Mouse (Mus musculus) testis, adult 2 months (tissue): ENCODE data around the gene BC051142.
"Not testable (repeated sequence)": the region's sequence is repeated elsewhere in the genome, so short reads cannot be mapped to it uniquely, and the experiment has no call there.

Experiments used
- CTCF ChIP-seq: fragments of 200-500 bp; IDR thresholded peaks from 2 replicates; pipeline ENCODE4 v1.5.1; 2012; ENCODE audit warnings: low read depth, mild to moderate bottlenecking, inconsistent platforms, low read length, moderate library complexity; ENCODE audit not compliant: control insufficient read depth, insufficient read depth, insufficient replicate concordance
- POLR2A ChIP-seq: fragments of 200-500 bp; IDR thresholded peaks from 2 replicates; pipeline ENCODE4 v1.6.1; 2012; ENCODE audit warnings: low read depth, mild to moderate bottlenecking, inconsistent platforms, low read length, moderate library complexity; ENCODE audit not compliant: control insufficient read depth

DNA sequence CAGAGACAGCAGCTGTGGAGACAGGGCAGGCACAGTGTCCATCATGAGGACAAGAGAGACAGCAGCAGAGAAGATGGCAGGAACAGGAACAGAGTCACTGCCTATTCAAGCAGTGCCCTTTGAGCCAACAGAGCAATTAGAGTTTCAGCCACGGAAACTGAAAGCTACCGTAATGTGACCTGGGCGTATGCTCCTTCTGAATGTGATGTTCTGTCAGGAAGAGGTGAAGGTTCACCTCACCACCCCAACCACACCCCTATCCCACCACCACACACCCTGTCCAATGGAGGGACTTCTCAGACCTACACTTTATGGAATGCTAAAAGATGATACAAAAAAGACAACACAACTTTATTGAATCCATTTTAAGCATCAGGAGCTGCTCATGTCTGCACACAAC lies 98.7 kb downstream of the BC051142 start:
- not testable (repeated sequence) for TF ChIP-seq POLR2A, CTCF
